Mouse (Mus musculus): ENCODE results near the gene Abhd11.

- TF ChIP-seq CTCF (IDR thresholded peaks at IDR 0.05; ENCODE audit: insufficient read depth, low read depth, low read length), result no peak
- no peak for TF ChIP-seq POLR2A (IDR thresholded peaks at IDR 0.05; ENCODE audit: insufficient read depth, low read depth, low read length)
Observed at GRCm38 (mm10) chr5:135000751-135001150, 8.2 kb upstream of the Abhd11 start.

Data from olfactory bulb, adult 2 months (tissue).